Mouse (Mus musculus) brain, adult 2 months (tissue): Measurements from ENCODE around the gene Rps6kc1.
"Not testable (repeated sequence)": the region's sequence is repeated elsewhere in the genome, so short reads cannot be mapped to it uniquely, and the experiment has no call there.

ENCODE experiments used
- DNase-seq: peaks from one replicate; pipeline ENCODE4 v3.0.0; 2011; ENCODE audit warnings: low read depth, low spot score

Rps6kc1 gene

DNA sequence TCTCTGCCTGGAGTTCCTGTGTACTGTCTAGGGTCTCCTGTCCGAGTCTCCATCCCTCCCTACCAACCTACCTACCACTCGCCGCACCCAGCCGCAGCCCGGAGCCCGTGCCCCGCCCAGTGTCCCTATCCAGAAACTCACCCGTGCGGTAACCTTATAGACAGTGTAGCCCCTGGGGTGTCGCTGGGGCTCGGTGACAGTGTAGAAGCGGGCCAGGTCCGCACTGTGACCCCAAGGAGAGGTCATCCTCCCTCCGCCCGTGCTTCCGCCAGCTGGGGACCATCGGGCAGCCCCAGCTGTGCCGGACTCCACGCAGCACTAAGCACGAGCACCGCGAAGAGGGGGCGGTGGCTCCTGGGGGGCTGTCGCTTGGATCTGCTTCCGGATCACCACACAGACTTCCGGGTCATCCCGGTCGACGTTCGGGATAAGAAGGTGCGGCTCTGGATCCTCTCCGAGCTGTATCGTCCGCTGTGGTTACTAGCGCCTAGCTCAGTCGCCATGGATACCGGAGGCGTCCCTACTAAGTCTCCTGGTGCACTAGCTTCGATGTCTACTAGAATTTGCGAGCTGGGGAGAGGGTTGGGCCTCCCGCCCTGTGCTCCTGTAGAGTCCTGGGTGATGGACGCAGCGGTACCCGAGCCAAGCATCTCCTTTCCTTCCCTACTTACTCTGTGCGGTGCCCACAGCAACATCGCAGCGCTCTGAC is at the start of gene Rps6kc1:
TSS of gene Rps6kc1 (minus strand) at position 356 of the 709 bp plus-strand sequence.
- peak; percentile 95 for DNase-seq

DNA sequence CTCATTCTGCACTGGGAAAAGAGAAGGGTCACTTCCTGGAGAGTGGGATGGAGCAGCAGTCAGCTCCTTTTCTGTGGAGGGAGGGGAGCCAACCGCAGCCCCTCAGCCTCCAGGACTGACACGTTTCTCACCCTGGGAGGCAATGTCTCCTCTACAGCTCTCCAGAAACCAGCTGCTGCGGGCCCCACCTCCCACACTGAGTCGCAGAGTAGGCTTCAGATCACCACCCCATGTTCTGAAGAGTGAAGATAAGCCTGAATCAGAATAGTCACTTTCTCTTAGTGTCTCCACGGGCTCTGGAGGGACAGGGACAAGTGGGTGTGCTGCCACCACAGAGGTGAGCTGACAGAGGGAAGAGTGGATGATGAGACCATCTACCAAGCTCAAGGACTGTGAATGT is 47.3 kb upstream of the Rps6kc1 start:
- DNase-seq = no peak

DNA sequence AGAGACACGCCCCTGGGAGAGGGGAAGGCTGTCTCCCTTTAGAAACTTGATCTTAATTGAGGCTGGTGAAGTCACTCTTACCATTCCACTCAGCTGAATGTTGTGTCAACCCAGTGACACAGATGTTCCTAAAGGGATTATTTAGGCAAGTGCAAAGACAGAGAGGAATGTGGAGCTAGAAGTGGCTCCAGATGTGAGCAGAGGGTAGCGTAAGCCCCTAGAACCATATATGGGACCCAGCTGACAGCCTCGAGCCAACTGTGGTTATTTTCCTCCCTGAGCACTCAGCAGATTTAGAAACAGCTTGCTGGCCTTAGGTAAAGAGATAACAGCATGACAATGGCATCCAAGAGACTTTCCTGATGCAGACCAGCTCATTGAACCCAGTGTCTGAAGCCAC is 41.4 kb upstream of the Rps6kc1 start:
- DNase-seq = no peak

DNA sequence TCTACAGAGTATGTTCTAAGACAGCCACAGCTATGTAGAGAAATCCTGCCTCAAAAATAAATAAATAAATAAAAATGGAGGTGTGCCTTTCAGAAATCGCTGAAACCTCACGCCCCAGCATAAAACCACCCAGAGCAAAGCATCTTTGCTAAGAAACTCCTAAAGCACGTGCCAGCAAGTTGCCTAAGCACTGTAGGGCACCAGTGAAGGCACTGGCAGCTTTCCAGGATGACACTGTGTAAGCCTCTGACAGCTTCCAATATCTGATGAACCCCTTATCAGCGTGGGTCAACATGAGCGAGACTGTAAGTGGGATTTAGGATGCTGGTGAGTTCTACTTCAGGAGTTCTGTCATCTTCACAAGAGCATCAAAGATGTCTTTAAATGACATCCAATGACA is 39.4 kb upstream of the Rps6kc1 start:
- no peak for DNase-seq

DNA sequence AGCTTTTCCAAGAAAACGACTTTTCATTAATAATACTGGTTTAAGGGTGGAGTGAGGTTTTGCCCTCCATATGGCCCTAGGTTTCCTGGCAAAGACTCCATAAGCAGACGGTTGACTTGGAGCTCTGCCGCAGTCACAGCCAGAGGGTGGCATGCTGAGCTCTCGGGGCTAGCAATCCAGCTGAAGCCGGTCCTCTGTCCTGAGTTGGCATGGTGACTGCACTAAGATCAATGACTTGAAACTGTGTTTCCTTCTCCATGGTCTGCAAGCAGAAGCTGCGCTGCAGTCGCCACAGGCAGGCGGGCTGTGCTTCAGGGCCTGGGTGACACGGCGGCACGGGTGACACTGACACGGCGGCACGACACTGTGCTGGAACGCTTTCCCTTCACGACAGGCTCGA is 37.3 kb upstream of the Rps6kc1 start:
- peak; percentile 73 for DNase-seq

DNA sequence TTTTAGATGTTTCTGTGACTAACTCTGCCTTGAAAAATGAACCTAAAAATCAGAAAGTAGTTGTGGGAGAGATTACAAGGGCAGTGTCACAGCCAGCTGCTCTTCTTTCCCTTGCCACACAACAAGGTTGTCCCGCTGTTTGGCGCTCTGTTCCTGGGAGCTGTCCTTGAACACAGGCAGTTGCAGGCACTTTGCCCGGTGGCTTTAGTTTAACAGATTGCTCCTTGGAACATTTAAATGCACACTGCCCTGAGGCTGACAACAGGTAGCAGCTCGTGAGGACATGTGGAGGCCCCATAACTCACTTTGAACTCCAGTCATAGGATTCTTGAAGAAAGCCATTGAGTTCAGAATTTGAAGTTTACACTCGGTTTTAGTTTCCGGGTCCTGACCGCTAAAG is 36.9 kb upstream of the Rps6kc1 start:
- peak; percentile 73 for DNase-seq

DNA sequence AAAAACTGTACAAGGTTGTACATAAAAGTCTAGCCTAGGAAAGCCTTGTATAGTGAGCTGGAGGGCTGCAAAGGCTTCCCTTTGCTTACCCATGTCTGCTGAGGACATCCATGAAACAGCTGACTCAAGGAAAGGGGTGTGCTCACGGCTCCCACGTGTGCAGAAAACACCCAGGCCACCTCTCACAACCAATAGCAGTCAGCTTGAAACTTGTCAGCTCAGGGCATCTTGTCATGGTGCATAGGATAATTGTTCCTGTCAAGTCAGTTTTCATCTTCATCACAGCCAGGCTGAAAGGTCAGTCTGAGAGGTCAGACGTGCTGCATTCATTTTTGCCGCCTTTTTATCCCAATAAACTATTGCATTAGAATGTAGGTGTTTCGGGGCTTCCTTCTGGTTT is 36.4 kb upstream of the Rps6kc1 start:
- no peak for DNase-seq

DNA sequence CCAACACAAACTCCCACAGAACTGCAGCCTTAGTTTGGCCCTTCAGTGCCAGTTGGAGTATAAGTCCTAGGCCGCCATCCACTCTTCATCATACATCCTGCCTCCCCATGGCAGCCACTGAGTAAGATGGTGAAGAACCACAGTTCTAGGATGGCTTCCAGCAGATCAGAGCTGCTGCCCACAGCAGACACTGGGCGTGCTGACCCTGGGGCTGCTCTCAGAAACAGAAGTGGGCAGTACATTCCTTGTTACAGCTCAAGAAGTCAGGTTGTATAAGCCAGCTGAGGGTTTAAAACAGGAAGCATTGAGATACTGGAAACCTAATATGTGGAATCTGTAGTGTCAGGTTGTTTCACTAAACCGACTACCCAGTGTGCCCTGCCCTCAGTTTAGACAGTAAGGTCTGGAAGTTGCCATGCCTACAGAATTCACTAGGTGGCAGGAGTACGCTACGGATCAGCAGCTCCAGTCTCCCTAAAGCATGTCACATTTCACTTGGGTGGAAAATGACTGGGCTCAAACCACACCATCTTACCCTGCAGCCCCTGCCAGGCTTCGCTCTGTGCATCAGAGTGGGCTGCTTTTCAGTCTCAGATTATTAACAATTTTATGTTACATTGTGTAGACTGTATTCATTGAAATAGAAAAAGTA is 32.7 kb upstream of the Rps6kc1 start:
- peak; percentile 90 for DNase-seq

DNA sequence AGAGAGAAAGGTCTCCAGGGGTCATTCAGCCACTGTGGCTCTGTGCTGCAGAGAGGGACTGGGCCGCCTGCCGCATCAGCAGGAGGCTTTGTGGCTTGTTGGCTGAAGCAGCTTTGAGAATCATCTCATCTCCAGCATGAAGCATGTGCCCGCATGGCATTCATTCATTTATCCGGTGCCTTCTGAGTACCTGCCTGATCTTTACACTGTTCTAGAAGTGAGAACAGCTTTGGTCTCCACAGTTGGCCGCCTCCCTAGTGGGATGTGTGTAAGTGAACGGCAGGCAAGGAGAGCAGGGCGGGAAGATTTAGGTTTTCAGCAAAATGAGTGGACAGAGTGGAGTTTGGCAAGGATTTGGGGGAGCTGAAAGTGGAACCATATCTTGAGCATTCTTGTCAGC is 28.2 kb upstream of the Rps6kc1 start:
- peak; percentile 79 for DNase-seq

DNA sequence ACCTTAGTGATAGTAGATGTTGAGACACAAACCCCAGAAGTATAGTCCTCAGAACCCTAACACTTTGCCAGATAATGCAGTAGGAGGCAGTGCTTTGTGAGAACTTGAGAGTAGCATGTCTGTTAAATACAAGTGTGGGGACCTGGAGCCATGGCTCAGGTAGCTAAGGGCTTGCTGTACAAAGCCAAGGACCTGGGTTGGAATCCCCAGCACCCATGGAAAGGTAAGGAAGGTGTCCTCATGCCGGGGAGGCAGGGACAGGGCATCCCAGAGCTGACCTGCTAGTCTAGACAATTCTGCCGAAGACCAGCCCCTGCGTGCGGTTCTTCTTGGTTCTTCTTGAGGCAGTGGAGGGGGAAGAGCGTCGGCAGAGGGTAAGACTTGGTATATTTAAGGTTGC is 18.6 kb upstream of the Rps6kc1 start:
- no peak for DNase-seq

DNA sequence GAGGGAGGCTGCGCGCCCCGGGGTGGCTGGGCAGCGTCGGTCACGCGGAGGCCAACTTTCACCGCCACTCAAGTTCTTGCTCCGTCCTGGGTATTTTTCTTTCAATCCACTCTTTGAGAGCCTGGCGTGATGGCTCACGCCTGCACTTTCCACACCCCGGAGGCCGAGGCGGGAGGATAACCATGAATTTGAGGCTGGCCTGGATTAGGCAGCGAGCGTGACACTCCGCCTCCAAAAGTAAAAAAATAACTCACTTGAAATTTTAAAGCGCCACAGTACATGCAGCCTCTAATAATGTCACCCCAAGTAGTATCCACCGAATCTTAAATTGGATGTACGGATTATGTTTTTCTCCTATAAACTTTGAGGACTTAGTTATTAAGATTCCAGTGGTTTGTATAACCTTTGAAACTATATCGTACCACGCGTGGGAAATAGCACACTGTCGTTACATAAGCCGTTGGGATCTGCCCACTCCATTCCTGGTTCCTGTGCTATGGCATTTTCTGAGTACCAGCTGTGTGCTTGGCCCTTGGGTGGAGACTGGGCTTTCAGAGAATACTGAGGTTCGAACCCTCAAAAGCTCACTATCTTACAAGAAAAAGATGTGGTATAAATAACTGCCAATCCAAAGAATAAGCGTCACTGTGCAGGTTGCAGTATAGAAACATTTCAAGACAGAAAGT is 17.6 kb upstream of the Rps6kc1 start:
- peak; percentile 76 for DNase-seq

DNA sequence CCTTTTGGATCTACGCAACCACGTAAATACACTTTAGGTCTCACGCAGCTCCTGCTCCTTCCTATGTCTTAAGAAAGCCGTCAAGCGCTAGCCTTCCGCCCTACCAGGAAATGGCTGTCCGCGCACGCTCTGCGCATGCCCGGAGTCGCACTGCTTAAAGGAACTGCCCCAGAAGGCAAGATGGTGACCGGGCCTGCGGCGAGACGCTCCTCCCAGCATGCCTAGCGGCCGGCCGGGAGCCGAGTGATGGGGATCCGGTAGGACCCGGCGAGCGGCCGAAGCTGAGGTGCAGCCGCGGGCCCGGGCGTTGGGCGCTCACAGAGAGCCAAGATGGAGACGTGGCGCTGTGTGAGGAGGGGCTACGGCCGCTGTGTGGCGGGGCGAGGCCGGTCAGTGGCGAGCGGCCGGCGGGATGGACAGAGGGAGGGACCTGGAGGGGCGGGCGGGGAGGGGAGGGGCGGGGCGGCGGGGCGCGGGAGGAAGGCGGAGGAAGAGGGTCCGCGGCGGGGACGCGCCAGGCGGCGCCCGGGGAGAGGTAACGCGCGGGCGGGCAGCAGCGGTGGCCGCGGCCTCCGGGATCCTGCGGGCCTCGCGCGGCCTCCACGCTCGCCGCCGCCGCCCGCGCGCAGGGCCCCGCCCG is 16.9 kb upstream of the Rps6kc1 start:
- peak; percentile 100 for DNase-seq

DNA sequence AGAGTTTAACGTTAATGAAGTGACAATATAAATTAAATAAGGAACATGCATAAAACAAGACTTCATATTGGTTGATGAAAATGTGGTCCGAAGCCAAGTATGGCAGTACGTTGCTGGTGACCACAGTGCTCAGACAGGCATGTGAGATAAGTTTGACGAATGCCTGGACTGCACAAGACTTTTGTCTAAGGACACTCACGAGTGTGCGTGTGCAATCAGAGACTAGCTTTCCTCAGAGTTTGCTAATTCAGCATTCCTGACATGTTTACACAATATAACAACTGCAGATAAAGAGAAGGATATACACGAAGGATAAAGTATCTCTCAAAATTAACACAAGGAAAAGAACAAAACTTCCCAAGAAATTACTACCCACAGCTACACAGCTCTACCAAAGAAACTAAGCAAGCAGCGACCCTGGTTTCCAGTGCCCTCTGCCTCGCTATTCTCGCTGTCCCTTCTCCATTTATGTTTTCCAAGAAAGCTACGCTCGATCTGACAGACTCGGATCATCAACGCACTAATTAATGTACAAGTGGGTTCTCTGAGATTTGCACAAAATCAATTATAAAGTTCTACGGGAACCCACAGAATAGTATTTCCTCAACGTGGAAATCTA is 16.3 kb upstream of the Rps6kc1 start:
- DNase-seq = peak; percentile 26

DNA sequence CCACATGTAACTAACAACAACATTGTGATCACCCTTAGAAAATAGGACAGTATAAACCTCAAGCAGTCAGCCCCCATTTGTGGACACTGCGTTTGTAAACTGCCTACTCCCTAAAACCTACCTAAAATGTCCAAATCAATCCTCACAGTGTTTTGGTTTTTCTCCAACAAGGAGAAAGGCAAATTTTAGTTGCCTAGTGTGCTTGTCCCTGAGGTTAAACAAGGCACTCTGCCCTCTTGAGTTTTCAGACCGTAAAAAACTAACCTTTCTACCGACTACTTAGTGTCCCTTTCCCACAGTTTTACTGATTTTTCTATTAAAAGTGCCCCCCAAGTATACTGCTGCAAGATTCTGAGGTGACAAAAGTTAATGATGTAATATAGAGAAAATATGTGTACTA is 15.7 kb upstream of the Rps6kc1 start:
- no peak for DNase-seq

DNA sequence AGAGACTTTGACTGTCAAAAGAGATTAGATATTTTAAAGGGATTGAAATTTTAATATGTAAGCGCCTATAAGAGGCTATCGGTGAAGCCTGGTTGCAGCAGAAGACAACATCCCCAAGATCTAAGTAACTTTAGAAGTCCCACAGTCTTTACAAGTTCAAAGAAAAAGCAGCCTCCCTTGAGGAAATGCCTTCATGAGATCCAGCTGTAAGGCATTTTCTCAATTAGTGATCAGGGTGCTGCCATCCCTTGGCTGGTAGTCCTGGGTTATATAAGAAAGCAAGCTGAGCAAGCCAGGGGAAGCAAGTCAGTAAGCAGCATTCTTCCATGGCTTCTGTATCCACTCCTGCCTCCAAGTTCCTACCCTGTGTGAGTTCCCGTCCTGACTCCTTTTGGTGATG is 13.2 kb upstream of the Rps6kc1 start, which contains the start of gene Angel2:
TSS of gene Angel2 (plus strand) at position 301 of the 400 bp plus-strand sequence.
- not testable (repeated sequence) for DNase-seq

DNA sequence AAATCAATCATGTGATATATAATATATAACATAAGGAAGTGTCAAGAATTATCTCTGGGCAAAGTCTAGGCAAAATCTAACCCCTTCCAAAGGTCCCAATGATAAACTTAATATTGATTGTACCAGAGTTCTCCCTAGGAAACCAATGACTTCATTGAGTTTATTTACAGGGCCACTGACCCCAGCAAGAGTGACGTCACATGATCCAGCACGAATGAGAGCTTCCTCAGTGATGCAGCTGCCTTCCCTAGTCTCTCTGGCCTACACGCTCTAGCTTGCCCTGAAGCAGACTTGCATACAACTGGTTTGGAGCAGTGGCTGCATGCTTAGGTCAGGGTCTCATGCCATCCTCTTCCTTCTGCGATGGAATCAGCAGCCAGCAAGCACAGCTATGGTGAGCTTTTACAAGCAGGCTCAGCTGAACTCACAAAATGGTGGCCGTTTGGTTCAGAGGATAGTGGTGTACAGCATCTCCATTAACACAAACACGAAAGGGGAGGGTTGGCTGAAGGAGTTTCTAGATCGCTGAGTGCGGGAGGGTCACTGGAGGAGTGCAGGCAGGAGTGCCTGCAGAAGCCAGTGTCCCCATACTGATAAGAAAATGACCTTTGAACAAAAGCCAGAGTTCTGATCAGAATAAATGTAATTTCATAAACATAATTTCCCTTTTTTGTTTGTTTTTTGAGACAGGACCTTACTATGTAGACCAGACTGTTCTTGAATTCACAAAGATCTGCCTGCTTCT is 8.3 kb upstream of the Rps6kc1 start:
- no peak for DNase-seq

DNA sequence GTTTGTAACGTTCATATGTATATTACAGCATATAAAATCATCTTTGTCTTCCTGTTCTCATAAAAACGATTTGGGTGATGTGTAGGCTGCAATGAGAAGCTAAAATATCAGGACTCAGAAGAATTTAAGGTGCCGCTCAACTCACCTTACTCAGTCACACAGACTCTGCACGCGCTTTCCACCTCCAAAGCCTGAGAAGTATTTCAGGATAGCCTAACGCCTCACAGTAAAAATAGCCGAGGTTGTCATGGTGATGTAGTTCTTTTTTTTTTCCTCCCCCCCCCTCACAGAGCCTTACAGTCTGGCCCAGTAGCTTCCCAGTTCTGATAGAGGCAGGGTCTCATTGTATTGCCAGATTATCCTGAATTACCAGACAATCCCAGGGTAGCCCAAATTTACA is 7.4 kb upstream of the Rps6kc1 start:
- peak; percentile 90 for DNase-seq

DNA sequence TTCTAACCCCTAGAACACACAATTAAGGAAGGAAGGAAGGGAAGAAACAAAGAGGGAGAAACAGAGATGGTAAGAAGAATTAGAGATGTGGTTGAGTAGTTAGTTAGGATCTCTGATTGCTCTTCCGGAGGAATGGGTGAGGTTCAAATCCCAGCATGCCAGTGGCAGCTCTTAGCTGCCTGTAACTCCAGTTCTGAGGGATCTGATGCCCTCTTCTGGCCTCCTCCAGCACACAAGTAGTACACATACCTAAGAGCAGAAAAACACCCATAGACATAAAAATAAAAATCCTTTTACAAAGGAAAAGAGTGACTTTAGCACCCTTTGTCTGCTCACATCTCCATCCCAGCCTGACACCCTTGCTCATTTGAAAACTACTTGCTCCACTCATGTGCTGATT is 1.1 kb upstream of the Rps6kc1 start:
- DNase-seq = peak; percentile 46

DNA sequence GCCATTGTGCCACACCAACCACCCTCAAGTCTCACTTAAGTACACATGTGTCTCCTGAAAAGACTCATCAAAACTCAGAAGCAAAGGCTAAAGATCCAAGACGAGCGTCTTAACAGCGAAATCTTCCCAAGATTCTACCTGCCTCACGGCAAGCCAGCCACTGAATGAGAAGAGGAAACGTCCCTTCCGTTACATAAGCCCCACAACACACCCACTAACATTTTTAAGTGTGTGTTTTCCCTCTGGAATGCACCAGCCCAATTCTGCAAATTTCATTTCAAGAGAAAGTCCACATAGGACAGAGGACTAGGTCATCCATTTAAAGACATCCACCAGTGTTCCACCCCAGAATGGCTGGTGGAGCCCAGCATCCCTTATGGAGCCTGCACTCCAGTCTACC is 734 bp downstream of the Rps6kc1 start:
- peak; percentile 57 for DNase-seq

DNA sequence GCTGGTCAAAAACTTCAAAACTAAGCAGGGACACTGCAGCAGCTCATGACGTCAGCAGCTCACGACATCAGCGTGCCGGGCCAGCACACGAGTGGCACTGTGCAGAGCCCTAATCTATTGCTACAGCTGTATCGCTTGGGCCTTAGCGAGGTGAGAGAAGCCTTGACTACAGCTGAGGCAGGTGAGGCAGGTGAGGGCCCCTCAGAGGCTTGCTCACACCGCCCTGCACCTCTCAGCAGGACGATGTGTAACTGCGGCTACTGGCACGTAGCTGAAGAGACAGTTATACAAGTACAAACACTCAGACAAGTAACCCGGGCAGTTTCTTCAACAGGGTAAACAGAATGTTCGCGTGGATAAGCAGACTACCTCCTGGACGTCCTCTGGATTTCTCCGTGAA is 6.9 kb downstream of the Rps6kc1 start:
- DNase-seq = no peak

DNA sequence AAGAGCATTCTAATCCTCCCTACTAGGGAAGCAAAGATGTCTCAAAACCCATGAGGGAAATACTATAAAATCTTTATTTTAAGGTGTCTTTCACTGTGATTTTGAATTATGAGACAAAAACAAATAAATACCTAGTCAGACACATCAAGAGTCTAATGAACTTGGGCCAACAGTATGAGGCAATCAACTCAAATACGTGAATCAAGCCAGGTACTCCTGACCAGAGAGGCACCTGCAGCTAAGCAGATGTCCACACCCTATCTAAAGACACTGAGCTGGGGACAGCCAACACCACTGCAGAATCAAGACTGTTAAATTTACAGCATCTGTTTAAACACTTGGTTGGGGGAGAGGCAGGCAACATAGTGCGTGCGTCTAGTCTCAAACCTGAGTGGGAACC is 7.4 kb downstream of the Rps6kc1 start:
- no peak for DNase-seq
